Mouse (Mus musculus): ENCODE measurements around the gene 1700061G19Rik. TPM values are rescaled to one million over a fixed set of nuclear protein-coding genes. Genes with fewer than 3 reads are reported as not detected.
"Not testable (repeated sequence)": the region's sequence is repeated elsewhere in the genome, so short reads cannot be mapped to it uniquely, and the experiment has no call there.

Gene 1700061G19Rik
- polyA plus RNA-seq, 1 experiment from 2014 or later: 0.45 TPM

DNA sequence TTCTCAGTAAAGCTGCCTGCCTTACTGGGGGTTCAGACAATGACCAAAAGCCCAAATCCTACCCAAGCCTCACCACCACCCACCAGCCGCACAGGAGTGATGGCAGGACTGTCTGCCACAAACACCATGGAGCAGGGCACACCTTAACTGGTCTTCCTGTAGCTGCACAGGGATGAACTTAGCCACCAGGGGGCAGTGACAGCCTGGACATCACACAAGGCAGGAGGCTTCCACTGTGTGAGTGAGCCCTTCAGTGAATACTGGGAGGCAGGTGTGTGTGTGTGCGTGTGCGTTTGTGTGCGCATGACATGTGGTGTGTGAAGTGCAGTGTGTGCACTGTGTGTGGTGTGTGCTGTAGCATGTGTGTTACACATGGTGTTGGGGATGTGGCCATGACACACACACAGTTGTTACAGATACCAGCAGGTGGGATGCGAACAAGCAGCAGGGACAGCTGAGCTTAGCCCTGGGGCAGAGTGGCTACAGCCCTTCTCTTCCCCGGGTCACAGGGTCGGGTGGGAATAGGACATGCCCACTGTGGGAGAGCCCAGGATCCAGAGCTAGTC lies 22.4 kb downstream of the 1700061G19Rik start:
- no peak overlapping the region for H3K27ac ChIP-seq (ENCODE audit: low read depth)
- peak; percentile 74; the same call in 1 of the 2 replicates for ATAC-seq (ENCODE audit: insufficient read depth)
- peaks cover 99% of the 10 kb centered on the region for H3K36me3 ChIP-seq (ENCODE audit: insufficient read depth)
- 78% methylated on average over 7 of the region's 7 CpGs for WGBS
- TF ChIP-seq CTCF (IDR thresholded peaks at IDR 0.05; ENCODE audit: low read depth): peak; percentile 97
- H3K4me2 ChIP-seq: no peak overlapping the region
- H3K4me1 ChIP-seq (ENCODE audit: insufficient read depth): no peaks in the 10 kb centered on the region
- no peaks in the 10 kb centered on the region for H3K9me3 ChIP-seq (ENCODE audit: low read depth, low read length)
- no peak overlapping the region for H3K4me3 ChIP-seq (ENCODE audit: low read depth, low read length)
- H3K9ac ChIP-seq: no peak overlapping the region
- DNase-seq: peak; percentile 85
- no peaks in the 10 kb centered on the region for H3K27me3 ChIP-seq (ENCODE audit: insufficient read depth, low read length)

DNA sequence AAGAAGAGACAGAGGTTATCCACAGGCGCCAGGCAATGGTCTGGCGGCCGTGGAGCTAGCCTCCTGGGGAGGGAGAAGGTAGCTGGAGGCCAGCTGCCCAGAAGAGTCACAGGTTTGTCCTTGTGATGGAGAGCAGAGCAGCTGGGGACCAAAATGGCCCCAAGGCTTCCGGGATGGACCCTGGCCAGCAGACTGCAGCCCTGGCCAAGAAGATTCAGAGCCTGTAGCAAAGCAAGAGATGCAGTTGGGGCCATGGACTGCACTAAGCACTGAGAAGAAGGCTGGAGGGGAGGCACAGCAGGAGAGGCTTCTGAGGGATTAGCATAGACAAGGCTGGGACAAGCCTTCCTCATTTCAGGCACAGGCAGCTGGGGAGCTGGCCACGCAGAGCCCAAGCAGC lies 27.4 kb downstream of the 1700061G19Rik start:
- no peak overlapping the region for H3K27ac ChIP-seq (ENCODE audit: low read depth)
- no peak overlapping the region for H3K9ac ChIP-seq
- no peak for DNase-seq
- H3K27me3 ChIP-seq (ENCODE audit: insufficient read depth, low read length): no peaks in the 10 kb centered on the region
- H3K4me2 ChIP-seq: no peak overlapping the region
- 84% methylated on average over 5 of the region's 5 CpGs for WGBS
- no peak for TF ChIP-seq CTCF (IDR thresholded peaks at IDR 0.05; ENCODE audit: low read depth)
- H3K9me3 ChIP-seq (ENCODE audit: low read depth, low read length): no peaks in the 10 kb centered on the region
- H3K4me3 ChIP-seq (ENCODE audit: low read depth, low read length): no peak overlapping the region
- peaks cover 7% of the 10 kb centered on the region; the same call in 1 of the 2 replicates for H3K4me1 ChIP-seq (ENCODE audit: insufficient read depth)
- peaks cover 84% of the 10 kb centered on the region for H3K36me3 ChIP-seq (ENCODE audit: insufficient read depth)
- ATAC-seq (ENCODE audit: insufficient read depth): no peak

DNA sequence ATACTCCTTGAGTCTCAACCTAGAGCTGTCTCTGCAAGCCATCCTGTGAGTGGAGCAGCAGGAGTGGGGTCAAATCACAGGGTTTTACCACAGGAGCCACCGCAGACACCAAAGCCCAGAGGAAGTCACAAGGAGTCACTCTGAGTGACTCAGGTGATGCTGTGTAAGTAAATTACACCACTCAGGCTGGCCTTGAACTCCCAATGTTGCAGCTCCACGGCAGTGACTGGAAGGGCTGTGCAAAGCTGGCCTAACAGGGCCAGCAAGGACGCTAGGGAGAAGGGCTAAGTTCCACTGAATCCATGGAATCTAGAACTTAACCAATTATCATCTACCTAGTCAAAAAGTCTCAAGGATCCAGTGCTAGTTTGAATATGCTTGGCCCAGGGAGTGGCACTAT lies 30.9 kb downstream of the 1700061G19Rik start:
- no peak for ATAC-seq (ENCODE audit: insufficient read depth)

DNA sequence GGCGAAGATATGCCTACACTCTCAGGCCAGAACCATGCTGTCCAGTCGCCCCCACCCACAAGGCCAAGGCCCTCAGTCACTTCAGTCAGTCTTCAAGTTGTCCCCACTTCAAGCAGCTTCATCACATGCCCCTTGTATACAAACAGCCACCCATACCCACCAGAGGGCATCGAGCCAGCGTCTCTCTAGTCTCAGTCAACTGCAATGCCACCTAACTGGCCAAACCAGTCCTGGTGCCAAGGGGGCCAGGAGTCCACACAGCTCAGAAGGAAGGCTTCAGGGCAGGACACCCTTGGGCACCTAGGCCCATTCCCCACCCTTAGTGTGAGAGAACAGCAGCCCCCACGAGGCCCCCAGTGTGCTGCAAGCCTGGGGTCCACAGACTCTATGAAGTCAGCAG lies 31.8 kb downstream of the 1700061G19Rik start:
- H3K9ac ChIP-seq: no peak overlapping the region
- peaks cover 55% of the 10 kb centered on the region for H3K36me3 ChIP-seq (ENCODE audit: insufficient read depth)
- peak; percentile 44; the same call in 1 of the 2 replicates for ATAC-seq (ENCODE audit: insufficient read depth)
- 67% methylated on average over 5 of the region's 5 CpGs for WGBS
- no peaks in the 10 kb centered on the region for H3K9me3 ChIP-seq (ENCODE audit: low read depth, low read length)
- peaks cover 13% of the 10 kb centered on the region; the same call in 1 of the 2 replicates for H3K4me1 ChIP-seq (ENCODE audit: insufficient read depth)
- H3K27ac ChIP-seq (ENCODE audit: low read depth): no peak overlapping the region; the same call in 1 of the 2 replicates
- no peak overlapping the region for H3K4me3 ChIP-seq (ENCODE audit: low read depth, low read length)
- H3K4me2 ChIP-seq: no peak overlapping the region
- DNase-seq: peak; percentile 56
- peak; percentile 18; the same call in 1 of the 2 replicates for TF ChIP-seq CTCF (IDR thresholded peaks at IDR 0.05; ENCODE audit: low read depth)
- H3K27me3 ChIP-seq (ENCODE audit: insufficient read depth, low read length): no peaks in the 10 kb centered on the region

More for the DNA sequence above, 30.9 kb downstream of the 1700061G19Rik start:
- H3K27me3 ChIP-seq (ENCODE audit: insufficient read depth, low read length): no peaks in the 10 kb centered on the region
- no peak overlapping the region for H3K4me2 ChIP-seq
- peaks cover 13% of the 10 kb centered on the region; the same call in 1 of the 2 replicates for H3K4me1 ChIP-seq (ENCODE audit: insufficient read depth)
- no peak overlapping the region for H3K9ac ChIP-seq
- no peak for TF ChIP-seq CTCF (IDR thresholded peaks at IDR 0.05; ENCODE audit: low read depth)
- no peak for DNase-seq
- no peak overlapping the region for H3K4me3 ChIP-seq (ENCODE audit: low read depth, low read length)
- H3K36me3 ChIP-seq (ENCODE audit: insufficient read depth): peaks cover 64% of the 10 kb centered on the region
- 81% methylated on average over 3 of the region's 3 CpGs for WGBS
- no peaks in the 10 kb centered on the region for H3K9me3 ChIP-seq (ENCODE audit: low read depth, low read length)
- H3K27ac ChIP-seq (ENCODE audit: low read depth): no peak overlapping the region

DNA sequence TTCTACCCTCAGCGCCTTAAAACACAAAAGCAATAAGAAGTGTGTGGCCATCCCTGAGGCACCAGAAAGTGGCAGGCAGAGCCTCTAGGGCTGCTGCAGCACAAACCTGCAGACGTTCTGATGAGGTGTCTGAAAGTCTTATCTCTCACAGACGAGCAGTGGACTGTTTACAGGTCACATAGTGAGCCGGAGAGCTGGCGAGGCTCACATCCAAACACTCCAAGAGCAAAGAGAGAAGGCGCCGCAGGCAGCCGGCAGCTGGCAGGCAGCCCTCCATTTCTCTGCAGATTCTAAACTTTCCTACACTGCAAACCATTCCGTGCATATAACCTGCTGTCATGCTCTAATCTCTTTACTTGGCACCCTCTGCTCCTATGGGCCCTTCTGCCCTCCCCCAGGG lies 32.6 kb downstream of the 1700061G19Rik start:
- 15% methylated on average over 9 of the region's 9 CpGs for WGBS
- Histone ChIP-seq H3K36me3 (ENCODE audit: insufficient read depth) (peaks cover 54% of the 10 kb centered on the region), H3K9ac (no peak overlapping the region; the same call in 1 of the 2 replicates), H3K4me2 (peak overlapping the region; percentile 32; the same call in 1 of the 2 replicates), H3K27me3 (ENCODE audit: insufficient read depth, low read length) (no peaks in the 10 kb centered on the region), H3K4me1 (ENCODE audit: insufficient read depth) (peaks cover 13% of the 10 kb centered on the region; the same call in 1 of the 2 replicates), H3K27ac (ENCODE audit: low read depth) (peak overlapping the region; percentile 27; the same call in 1 of the 2 replicates), H3K9me3 (ENCODE audit: low read depth, low read length) (no peaks in the 10 kb centered on the region), H3K4me3 (ENCODE audit: low read depth, low read length) (no peak overlapping the region)
- peak; percentile 74 for DNase-seq
- peak; percentile 72 for ATAC-seq (ENCODE audit: insufficient read depth)
- no peak for TF ChIP-seq CTCF (IDR thresholded peaks at IDR 0.05; ENCODE audit: low read depth)

DNA sequence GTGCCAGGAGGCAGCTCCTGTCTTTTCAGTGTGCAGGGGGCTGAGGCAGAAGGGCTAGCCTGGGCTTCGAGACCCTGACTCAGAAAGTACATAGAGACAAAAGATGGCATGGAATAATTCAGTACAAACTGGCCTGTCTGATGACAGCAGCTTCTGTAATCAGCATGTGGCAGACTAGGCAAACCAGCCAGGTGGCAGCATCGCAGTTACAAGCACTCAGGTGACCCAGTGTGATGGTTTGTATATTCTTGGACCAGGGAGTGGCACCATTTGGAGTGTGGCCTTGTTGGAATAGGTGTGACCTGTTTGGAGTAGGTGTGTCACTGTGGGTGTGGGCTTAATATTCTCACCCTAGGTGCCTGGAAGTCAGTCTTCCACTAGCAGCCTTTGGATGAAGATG lies 34.5 kb downstream of the 1700061G19Rik start:
- H3K36me3 ChIP-seq (ENCODE audit: insufficient read depth): peaks cover 44% of the 10 kb centered on the region
- DNase-seq; ATAC-seq (ENCODE audit: insufficient read depth); H3K9me3 ChIP-seq (ENCODE audit: low read depth, low read length); H3K27me3 ChIP-seq (ENCODE audit: insufficient read depth, low read length); H3K4me3 ChIP-seq (ENCODE audit: low read depth, low read length); H3K9ac ChIP-seq; H3K27ac ChIP-seq (ENCODE audit: low read depth); H3K4me2 ChIP-seq: not testable (repeated sequence)
- H3K4me1 ChIP-seq (ENCODE audit: insufficient read depth): peaks cover 13% of the 10 kb centered on the region; the same call in 1 of the 2 replicates
- 83% methylated on average over 2 of the region's 2 CpGs for WGBS

DNA sequence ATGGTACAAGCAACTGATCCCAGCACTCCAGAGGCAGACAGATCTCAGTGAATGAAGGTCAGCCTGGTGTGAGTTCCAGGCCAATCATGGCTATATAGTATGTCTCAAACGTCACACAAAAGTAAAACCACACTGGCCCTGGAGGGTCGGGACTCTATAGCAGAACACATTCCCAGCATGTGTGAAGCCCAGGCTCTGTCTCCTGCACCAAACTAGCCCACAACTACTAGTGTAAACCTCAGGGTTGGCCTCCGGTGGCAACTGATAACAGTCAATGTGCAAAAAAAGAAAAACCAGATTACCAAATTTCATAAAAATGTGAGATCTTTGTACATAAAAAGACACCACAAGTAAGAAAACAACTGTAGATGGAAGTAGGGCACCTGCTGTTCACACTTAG lies 37.7 kb downstream of the 1700061G19Rik start:
- Histone ChIP-seq H3K36me3 (ENCODE audit: insufficient read depth) (peaks cover 50% of the 10 kb centered on the region), H3K9ac (no peak overlapping the region), H3K4me2 (no peak overlapping the region), H3K4me3 (ENCODE audit: low read depth, low read length) (no peak overlapping the region), H3K4me1 (ENCODE audit: insufficient read depth) (peaks cover 4% of the 10 kb centered on the region; the same call in 1 of the 2 replicates), H3K27me3 (ENCODE audit: insufficient read depth, low read length) (no peaks in the 10 kb centered on the region), H3K27ac (ENCODE audit: low read depth) (no peak overlapping the region), H3K9me3 (ENCODE audit: low read depth, low read length) (no peaks in the 10 kb centered on the region)
- TF ChIP-seq CTCF (IDR thresholded peaks at IDR 0.05; ENCODE audit: low read depth): no peak
- WGBS: 61% methylated on average over 3 of the region's 3 CpGs
- DNase-seq (no peak), ATAC-seq (ENCODE audit: insufficient read depth) (no peak)

All from lung, embryonic 14.5 days (tissue).